Mouse (Mus musculus) bone marrow macrophage, adult 2 months (primary cell): ENCODE measurements at regions not wholly inside any gene's neighbourhood (a gene's known extent, or its start where the extent isn't known, plus 50 kb on each side); places are given as distances from the start of the nearest gene placed in this dataset.

ENCODE experiments used
- H3K27ac ChIP-seq: 2 replicates; pipeline ENCODE4 v1.5.1; 2012; ENCODE audit warnings: low read depth, low read length; ENCODE audit not compliant: insufficient read depth
- H3K4me1 ChIP-seq: 2 replicates; pipeline ENCODE4 v1.6.1; 2012; ENCODE audit warnings: low read length; ENCODE audit not compliant: control insufficient read depth, insufficient read depth
- H3K4me3 ChIP-seq: 2 replicates; pipeline ENCODE4 v1.5.1; 2012; ENCODE audit warnings: mild to moderate bottlenecking, low read length, moderate library complexity; ENCODE audit not compliant: insufficient read depth
- CTCF ChIP-seq: IDR thresholded peaks from 2 replicates; pipeline ENCODE4 v1.5.1; 2012; ENCODE audit warnings: low read depth, mild to moderate bottlenecking, low read length, moderate library complexity
- POLR2A ChIP-seq: IDR thresholded peaks from 2 replicates; pipeline ENCODE4 v1.6.1; 2012; ENCODE audit warnings: mild to moderate bottlenecking, low read depth, low read length, borderline replicate concordance

DNA sequence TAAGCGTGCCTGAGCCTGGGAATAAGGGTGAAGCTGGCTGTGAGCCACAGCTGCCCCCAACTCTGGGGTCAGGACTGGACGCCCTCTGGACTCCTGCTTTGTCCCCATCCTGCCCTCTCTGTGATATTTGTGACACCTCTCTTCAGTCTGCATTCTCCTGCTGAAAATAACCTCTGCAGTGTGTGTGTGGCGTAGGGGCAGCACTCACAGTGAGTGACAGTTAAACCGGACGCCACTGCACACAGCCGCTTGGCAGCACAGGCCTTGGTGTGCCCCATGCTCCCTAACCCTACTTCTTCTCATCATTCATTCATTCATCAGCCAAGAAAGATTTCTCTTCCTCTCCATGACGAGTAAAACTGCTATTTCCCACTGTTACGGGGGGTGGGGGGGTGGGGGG lies 161.6 kb downstream of the Cd24a start:
- Histone ChIP-seq H3K27ac (no peak overlapping the region), H3K4me3 (no peak overlapping the region), H3K4me1 (peaks cover 5% of the 10 kb centered on the region)
- TF ChIP-seq CTCF (no peak), POLR2A (no peak)

DNA sequence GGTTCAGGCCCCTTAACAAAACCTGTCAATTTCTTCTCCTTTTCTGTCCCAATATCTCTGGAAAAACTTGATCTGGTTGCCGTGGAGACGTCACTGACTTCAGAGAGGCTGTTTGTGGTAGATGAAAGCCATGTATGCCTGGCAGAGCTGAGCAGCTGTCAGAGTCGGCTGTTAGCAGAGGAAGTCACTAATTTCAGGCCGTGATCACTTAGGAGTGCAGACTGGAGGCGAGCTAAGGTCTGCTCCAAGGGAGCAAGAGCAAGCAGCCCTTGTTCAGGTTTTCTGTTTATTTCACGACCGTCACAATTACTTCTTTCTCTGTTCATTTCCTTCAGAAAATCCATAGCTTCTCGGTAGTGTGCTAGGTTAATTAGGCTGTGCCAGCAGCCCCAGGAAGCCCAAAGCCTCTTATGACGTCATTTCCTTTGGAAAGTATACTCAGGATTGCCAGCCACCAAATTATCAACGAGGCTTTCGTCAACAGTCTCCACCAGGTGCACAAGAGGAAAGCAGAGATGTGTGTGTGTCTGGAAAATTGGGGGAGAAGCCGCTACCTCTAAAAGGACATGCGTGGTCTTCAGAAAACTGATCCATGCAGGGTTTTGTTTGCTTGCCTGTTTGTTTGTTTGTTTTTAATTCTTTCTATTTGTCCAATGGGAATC lies 161.2 kb downstream of the Qrsl1 start:
- TF ChIP-seq POLR2A (no peak), CTCF (no peak)
- H3K4me1 ChIP-seq, result peaks cover 5% of the 10 kb centered on the region
- no peak overlapping the region for H3K27ac ChIP-seq
- H3K4me3 ChIP-seq, result no peak overlapping the region

DNA sequence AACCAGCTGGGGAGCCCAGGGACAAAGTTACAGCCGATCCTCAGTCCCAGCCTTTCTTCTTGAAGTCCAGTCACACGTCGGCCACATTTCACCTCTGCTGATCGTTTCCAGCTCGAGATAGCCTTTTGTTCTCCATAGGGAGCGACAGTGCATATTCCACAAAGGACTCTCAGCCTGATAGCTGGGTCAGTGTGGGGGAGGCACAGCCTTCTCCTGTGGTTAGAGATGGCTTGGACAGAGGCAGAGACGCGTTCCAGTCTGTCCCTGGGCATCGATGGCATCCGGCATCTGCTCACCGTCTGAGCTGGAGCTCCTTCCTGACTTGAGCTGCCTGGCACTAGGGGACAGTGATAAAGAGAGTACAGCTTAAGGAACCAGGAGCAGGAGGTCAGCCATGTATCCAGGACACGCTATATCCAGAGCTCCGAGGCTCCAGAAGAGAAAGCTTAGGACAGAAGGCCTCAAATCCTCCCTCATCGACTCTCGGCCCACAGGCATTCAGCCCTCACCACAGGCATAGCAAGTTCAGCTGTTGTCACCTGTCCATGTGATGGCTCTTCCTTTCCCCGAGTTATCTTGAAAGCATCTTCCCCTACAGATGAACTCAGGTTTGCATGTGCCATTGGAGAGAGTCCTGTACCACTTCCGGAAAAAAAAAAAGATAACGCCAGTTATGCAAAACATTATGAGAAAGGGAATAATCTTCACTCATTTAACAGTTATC lies 160.0 kb downstream of the Qrsl1 start:
- no peak for TF ChIP-seq POLR2A
- no peak for TF ChIP-seq CTCF
- H3K4me3 ChIP-seq, result no peak overlapping the region
- H3K4me1 ChIP-seq, result peaks cover 5% of the 10 kb centered on the region
- no peak overlapping the region for H3K27ac ChIP-seq

DNA sequence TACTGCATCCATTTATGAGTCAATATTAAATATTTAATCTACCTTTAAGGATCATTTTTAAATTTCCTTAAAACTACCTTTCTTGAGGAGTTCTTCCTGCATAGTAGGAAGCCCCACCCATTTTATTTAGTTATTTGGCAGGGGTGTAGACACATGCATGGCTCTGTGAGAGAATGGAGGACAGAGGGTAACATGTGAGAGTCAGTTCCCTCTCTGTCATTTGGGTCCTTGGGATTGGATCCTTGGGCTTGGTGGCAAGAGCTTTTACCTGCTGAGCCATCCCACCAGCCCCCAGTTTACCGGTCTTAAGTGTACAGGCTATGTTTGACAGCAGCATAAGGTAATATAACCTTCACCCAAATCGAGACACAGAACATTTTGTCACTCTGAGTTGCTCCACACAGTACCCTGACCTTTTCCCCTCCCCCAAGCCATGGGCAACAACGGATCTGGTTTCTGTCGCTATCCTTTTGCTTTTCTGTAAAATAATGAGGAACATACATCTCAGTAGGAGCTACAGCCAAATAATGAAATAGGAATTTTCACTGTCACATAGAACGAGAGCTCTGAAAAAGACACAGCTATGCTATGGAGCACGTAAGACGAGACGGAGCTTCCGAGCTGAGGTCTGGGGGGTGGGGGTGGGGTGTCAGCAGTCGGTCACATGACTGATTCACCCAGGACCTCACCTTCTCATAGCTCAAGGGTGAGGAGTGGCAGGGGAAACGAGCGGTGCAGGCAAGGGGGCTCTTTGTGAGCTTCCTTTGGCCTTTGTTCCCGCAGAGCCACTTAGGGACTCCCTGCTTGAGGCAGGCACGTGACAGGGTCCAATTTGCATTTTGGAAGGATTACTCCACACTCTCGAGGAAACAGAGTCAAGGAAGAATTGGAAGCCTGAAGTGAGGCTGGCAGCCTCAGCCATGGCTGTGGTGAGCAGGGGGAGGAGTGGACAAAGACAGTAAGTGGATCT lies 159.2 kb downstream of the Qrsl1 start:
- no peak for TF ChIP-seq POLR2A
- no peak for TF ChIP-seq CTCF
- Histone ChIP-seq H3K4me3 (no peak overlapping the region), H3K27ac (no peak overlapping the region), H3K4me1 (peaks cover 5% of the 10 kb centered on the region)

DNA sequence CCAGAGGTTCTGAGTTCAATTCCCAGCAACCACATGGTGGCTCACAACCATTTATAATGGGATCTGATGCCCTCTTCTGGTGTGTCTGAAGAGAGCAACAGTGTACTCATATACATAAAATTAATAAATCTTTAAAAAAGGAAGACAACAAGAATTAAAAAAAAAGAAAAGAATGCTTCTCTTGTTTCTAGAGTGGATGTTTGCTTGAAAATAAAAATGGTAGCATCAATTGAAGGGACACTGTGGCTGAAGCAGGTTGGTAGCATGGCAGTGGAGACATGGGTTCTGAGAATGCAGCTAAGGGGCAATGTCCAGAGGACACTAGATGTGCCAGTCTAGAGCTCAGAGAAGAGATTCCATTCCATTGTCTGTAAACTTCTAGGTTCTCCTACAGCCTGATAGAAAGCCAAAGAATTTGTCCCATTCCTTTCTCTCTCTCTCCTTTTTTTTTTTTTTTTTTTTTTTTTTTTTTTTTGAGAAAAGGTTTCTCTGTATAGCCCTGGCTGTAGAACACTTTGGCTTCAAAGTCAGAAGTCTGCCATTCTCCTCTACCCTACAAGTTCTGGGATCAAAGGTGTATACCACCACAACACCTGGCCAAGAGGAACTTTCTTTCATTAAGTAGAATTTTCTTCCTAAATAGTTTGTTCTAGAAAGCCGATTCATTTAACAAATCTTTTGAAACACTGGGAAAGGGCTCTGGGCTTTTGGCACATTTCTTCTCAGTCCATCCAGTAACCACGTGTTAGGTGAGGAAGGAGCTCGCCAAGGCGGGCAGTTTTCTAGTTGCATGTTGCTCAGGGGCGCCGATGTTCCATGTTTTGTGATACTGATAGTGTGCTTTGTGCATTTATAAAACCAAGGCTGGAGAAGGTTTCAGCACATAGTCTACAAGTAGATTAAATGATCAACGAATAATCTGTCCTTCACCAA lies 158.1 kb downstream of the Qrsl1 start:
- H3K4me3 ChIP-seq, result no peak overlapping the region
- H3K4me1 ChIP-seq, result peaks cover 5% of the 10 kb centered on the region
- TF ChIP-seq CTCF, result no peak
- no peak for TF ChIP-seq POLR2A
- no peak overlapping the region for H3K27ac ChIP-seq

DNA sequence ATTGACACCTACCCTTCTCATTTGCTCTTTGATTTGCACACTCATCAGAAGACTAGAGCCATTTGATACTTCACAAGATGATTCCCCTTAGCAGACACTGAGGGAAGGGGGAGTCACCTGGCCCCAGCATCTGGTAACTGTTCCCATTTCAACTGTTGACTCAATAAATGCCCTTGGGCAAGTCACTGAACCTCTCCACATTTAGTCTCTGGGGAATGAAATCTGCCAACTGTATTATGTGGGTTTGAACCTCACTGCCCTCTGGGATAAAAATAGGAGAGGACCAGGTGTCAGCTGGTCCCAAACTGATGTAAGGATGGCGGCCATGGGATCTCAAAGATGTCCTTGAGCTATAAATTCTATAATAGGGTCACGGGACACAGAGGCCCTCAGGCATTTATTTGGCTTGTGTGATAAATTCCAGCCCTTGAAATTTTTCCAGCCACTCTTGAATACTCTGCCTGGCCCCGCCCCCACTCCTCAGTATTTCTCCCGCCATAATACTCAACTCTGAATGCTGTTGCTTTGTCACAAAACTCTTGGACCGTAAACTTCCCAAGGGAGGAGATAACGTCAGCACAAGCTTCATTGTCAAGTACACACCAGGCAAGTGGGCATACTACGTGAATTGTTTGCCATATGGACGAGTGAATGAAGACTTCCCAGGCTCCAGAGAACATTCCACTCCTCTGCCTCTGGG lies 155.5 kb downstream of the Qrsl1 start:
- Histone ChIP-seq H3K4me3 (no peak overlapping the region), H3K27ac (no peak overlapping the region), H3K4me1 (peaks cover 7% of the 10 kb centered on the region)
- TF ChIP-seq CTCF (no peak), POLR2A (no peak)

DNA sequence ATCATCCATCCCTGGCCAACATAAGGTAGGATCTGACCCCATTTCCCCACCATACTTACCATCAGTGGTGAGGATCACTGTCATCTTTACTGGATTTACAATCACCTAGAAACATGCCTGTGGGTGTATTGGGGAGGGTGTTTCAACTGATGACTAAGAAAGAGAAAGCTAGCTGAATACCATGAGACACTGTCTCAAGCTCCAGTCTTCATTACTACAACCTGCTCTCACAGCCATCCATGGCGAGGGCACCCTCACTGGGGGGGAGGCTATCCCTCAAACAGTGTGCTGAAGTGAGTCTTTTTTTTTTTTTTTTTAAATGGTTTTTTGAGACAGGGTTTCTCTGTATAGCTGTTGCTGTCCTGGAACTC lies 154.9 kb downstream of the Qrsl1 start:
- H3K27ac ChIP-seq, result no peak overlapping the region
- H3K4me1 ChIP-seq, result peaks cover 8% of the 10 kb centered on the region
- TF ChIP-seq CTCF (no peak), POLR2A (no peak)
- H3K4me3 ChIP-seq, result no peak overlapping the region

DNA sequence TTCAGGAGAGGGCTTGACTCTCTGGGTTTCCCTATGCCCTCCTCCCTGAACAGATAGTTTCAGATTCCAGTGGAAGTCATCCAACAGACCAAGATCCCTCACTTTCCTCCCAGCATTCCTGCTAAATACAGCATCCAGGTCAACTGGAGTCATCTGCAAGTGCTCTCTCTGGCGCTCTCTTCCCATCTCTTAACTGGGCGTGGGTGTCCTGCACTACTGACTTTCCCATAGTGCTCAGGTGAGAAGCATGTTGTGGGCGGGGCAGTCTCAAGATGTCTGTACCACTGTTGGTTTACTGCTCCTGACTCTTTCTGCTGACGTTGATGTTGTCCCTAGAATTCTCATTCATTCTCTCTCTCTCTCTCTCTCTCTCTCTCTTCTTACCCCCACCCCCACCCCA lies 154.0 kb downstream of the Qrsl1 start:
- Histone ChIP-seq H3K4me3 (no peak overlapping the region), H3K27ac (no peak overlapping the region), H3K4me1 (peaks cover 13% of the 10 kb centered on the region)
- TF ChIP-seq CTCF, result no peak
- no peak for TF ChIP-seq POLR2A

DNA sequence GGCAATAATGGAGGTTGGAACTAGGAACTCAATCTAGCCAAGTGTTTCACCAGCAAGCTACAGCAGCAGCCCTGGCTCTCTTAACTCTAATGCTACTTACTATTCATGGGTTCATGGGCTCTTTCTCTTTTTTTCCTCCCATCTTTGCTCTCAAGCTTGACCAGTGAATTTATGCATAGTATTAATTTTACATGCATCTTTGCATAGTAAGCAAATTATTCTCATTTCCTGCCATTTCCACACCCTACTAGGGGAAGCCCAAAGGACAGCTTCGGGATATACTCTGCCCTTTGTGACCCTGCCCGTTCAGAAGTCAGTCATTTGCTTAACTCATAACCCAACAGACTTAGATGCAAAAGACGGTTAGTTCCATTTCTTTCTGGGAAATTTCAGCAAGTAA lies 153.2 kb downstream of the Qrsl1 start:
- no peak overlapping the region for H3K4me3 ChIP-seq
- TF ChIP-seq CTCF (no peak), POLR2A (no peak)
- H3K4me1 ChIP-seq, result peaks cover 14% of the 10 kb centered on the region
- H3K27ac ChIP-seq, result no peak overlapping the region
